ENCODE assay signal across 23 mouse cellular contexts in genomic region chr9:105306042-105306441, GRCm38 (mm10).
A peak's percentile ranks its signal among the peaks of the same experiment; 100 is the strongest.
DNase-seq lines count a peak whose midpoint lies in the region; ATAC-seq and TF ChIP-seq lines count a peak whose summit lies in the region.
"Had no signal": no experiment of that assay in that cellular context is flagged by ENCODE, and none has a peak within 500 bp of the region (broad histone marks: within the 10 kb centered on the region; RNA-seq: fewer than 3 reads in every experiment).

No protein-coding gene starts in this region.

- H3K36me3 ChIP-seq in hindbrain, embryonic 11.5 days (ENCODE audit: control insufficient read depth, insufficient read depth, low read length): no peaks in the 10 kb centered on the region
- H3K36me3 ChIP-seq in hindbrain, embryonic 10.5 days: no peaks in the 10 kb centered on the region
- H3K36me3 ChIP-seq in forebrain, embryonic 11.5 days (ENCODE audit: control insufficient read depth, insufficient read depth, low read length): no peaks in the 10 kb centered on the region
- H3K36me3 ChIP-seq: embryonic facial prominence, embryonic 13.5 days; embryonic facial prominence, embryonic 15.5 days; forebrain, embryonic 10.5 days; forebrain, embryonic 15.5 days had no signal

- no peak for ATAC-seq in hindbrain, embryonic 11.5 days (ENCODE audit: low FRiP score)
- ATAC-seq in forebrain, embryonic 11.5 days (replicated peaks; ENCODE audit: low FRiP score): no peak
- ATAC-seq: forebrain, embryonic 13.5 days; forebrain, embryonic 15.5 days; forebrain, postnatal 0 days had no signal

- WGBS in hindbrain, embryonic 11.5 days: 69% methylated on average over 2 of the region's 2 CpGs
- WGBS in hindbrain, embryonic 10.5 days: 79% methylated on average over 2 of the region's 2 CpGs
- 83% methylated on average over 2 of the region's 2 CpGs for WGBS in forebrain, embryonic 11.5 days

- H3K9me3 ChIP-seq in hindbrain, embryonic 11.5 days (ENCODE audit: control insufficient read depth, low read length): no peaks in the 10 kb centered on the region
- H3K9me3 ChIP-seq in hindbrain, embryonic 10.5 days: no peaks in the 10 kb centered on the region
- no peaks in the 10 kb centered on the region for H3K9me3 ChIP-seq in forebrain, embryonic 11.5 days (ENCODE audit: control insufficient read depth, low read length)
- H3K9me3 ChIP-seq: embryonic facial prominence, embryonic 13.5 days; embryonic facial prominence, embryonic 15.5 days; forebrain, embryonic 10.5 days; forebrain, embryonic 13.5 days; forebrain, embryonic 15.5 days had no signal

- no peak overlapping the region for H3K4me3 ChIP-seq in hindbrain, embryonic 11.5 days (ENCODE audit: low read depth, low read length)
- no peak overlapping the region for H3K4me3 ChIP-seq in hindbrain, embryonic 10.5 days
- H3K4me3 ChIP-seq in forebrain, embryonic 11.5 days (ENCODE audit: low read depth, low read length): no peak overlapping the region
- H3K4me3 ChIP-seq: embryonic facial prominence, embryonic 13.5 days; embryonic facial prominence, embryonic 15.5 days; erythroblast, embryonic 14.5 days; forebrain, embryonic 10.5 days; forebrain, embryonic 13.5 days; forebrain, embryonic 15.5 days had no signal

- H3K4me2 ChIP-seq in hindbrain, embryonic 11.5 days (replicated peaks; ENCODE audit: low read depth, low read length): no peak overlapping the region
- H3K4me2 ChIP-seq in forebrain, embryonic 11.5 days (ENCODE audit: low read depth, low read length, severe bottlenecking): no peak overlapping the region
- H3K4me2 ChIP-seq: embryonic facial prominence, embryonic 13.5 days; embryonic facial prominence, embryonic 15.5 days; forebrain, embryonic 13.5 days; forebrain, embryonic 15.5 days had no signal

- no peak overlapping the region for H3K9ac ChIP-seq in hindbrain, embryonic 11.5 days (ENCODE audit: low read depth, low read length)
- no peak overlapping the region for H3K9ac ChIP-seq in forebrain, embryonic 11.5 days (ENCODE audit: low read length)
- H3K9ac ChIP-seq: embryonic facial prominence, embryonic 13.5 days; embryonic facial prominence, embryonic 15.5 days; forebrain, embryonic 13.5 days; forebrain, embryonic 15.5 days; forebrain, postnatal 0 days had no signal

- no peaks in the 10 kb centered on the region for H3K4me1 ChIP-seq in hindbrain, embryonic 11.5 days (replicated peaks; ENCODE audit: control insufficient read depth, insufficient read depth, low read length)
- H3K4me1 ChIP-seq in hindbrain, embryonic 10.5 days (replicated peaks): peaks cover 14% of the 10 kb centered on the region; the same call in 1 of the 2 replicates
- H3K4me1 ChIP-seq in forebrain, embryonic 11.5 days (replicated peaks; ENCODE audit: control insufficient read depth, insufficient read depth, low read length): no peaks in the 10 kb centered on the region
- H3K4me1 ChIP-seq: embryonic facial prominence, embryonic 13.5 days; embryonic facial prominence, embryonic 15.5 days; forebrain, embryonic 10.5 days had no signal

- TF ChIP-seq CTCF in brain, embryonic 14.5 days (IDR thresholded peaks at IDR 0.05; ENCODE audit: borderline replicate concordance, extremely low read depth, insufficient read depth, insufficient read length): no peak

- no peaks in the 10 kb centered on the region for H3K27me3 ChIP-seq in hindbrain, embryonic 11.5 days (ENCODE audit: control insufficient read depth, insufficient read depth, low read length)
- H3K27me3 ChIP-seq in hindbrain, embryonic 10.5 days (ENCODE audit: insufficient read depth, poor library complexity, severe bottlenecking): no peaks in the 10 kb centered on the region
- no peaks in the 10 kb centered on the region for H3K27me3 ChIP-seq in forebrain, embryonic 11.5 days (ENCODE audit: control insufficient read depth, insufficient read depth, low read length)
- H3K27me3 ChIP-seq: embryonic facial prominence, embryonic 15.5 days; forebrain, embryonic 13.5 days; forebrain, embryonic 15.5 days had no signal

- peak; percentile 15 for DNase-seq in hindbrain, embryonic 11.5 days (ENCODE audit: low spot score)
- no peak for DNase-seq in hindbrain, embryonic 10.5 days (ENCODE audit: low spot score)
- peak; percentile 20 for DNase-seq in right cerebral cortex, adult 18-20 months
- DNase-seq in right cerebral cortex, postnatal 36 days (ENCODE audit: low spot score in 2 of 2): no peak
- DNase-seq in brain, embryonic 14.5 days (ENCODE audit: low read depth): peak; percentile 41
- no peak for DNase-seq in forebrain, embryonic 11.5 days (ENCODE audit: low spot score)
- DNase-seq: adrenal gland, adult 2 months; adrenal gland, postnatal 10 days; adrenal gland, postnatal 25 days; cerebellum, adult 11 months; cerebellum, adult 18-20 months; cerebellum, adult 8-10 months; cerebellum, adult 9-11 months; cerebellum, postnatal 14 days; cerebellum, postnatal 36 days; embryo, embryonic 11 days; forebrain, postnatal 0 days had no signal

- no peak for TF ChIP-seq POLR2A in brain, embryonic 14.5 days (IDR thresholded peaks at IDR 0.05; ENCODE audit: borderline replicate concordance, extremely low read depth, insufficient read depth, insufficient read length, poor library complexity, severe bottlenecking)

- H3K27ac ChIP-seq in hindbrain, embryonic 11.5 days (ENCODE audit: low read depth, low read length): no peak overlapping the region
- H3K27ac ChIP-seq in hindbrain, embryonic 10.5 days: no peak overlapping the region
- H3K27ac ChIP-seq in forebrain, embryonic 11.5 days (ENCODE audit: low read depth, low read length): no peak overlapping the region
- H3K27ac ChIP-seq: embryonic facial prominence, embryonic 13.5 days; embryonic facial prominence, embryonic 15.5 days; forebrain, embryonic 10.5 days; forebrain, embryonic 13.5 days; forebrain, embryonic 15.5 days had no signal

Comparison
In these comparisons a context has a peak if more than half of its experiments do, and no peak if none do; other contexts are left out.
1. DNase-seq: peak in hindbrain, embryonic 11.5 days (single experiment), right cerebral cortex, adult 18-20 months (single experiment) and brain, embryonic 14.5 days (single experiment); none in hindbrain, embryonic 10.5 days (single experiment), right cerebral cortex, postnatal 36 days (0 of 2) and forebrain, embryonic 11.5 days (single experiment).